Mouse (Mus musculus) hindbrain, embryonic 14.5 days (tissue): ENCODE data around the gene Tgfa. TPM values are rescaled to one million over a fixed set of nuclear protein-coding genes. Genes with fewer than 3 reads are reported as not detected.

Experiments used
- ATAC-seq: fragments of 200-750 bp; cut with Nextera tagmentation; 2 replicates; pipeline ENCODE4 v1.8.0; 2017; ENCODE audit warnings: moderate number of reproducible peaks, mild to moderate bottlenecking, moderate TSS enrichment, moderate library complexity; ENCODE audit not compliant: low FRiP score
- DNase-seq: peaks from one replicate; pipeline ENCODE4 v3.0.0-alpha.2; 2015; ENCODE audit warnings: low spot score
- H3K27ac ChIP-seq: fragments of 300-500 bp; sonication (generic); 2 replicates; pipeline ENCODE4 v1.5.1; 2014; ENCODE audit warnings: mild to moderate bottlenecking, moderate library complexity
- H3K27me3 ChIP-seq: fragments of 300-500 bp; sonication (generic); 2 replicates; pipeline ENCODE4 v1.6.1; 2014; ENCODE audit warnings: mild to moderate bottlenecking, low read length, mixed read lengths; ENCODE audit not compliant: control insufficient read depth, insufficient read depth
- H3K36me3 ChIP-seq: fragments of 300-500 bp; sonication (generic); replicated peaks from 2 replicates; pipeline ENCODE4 v1.6.1; 2014; ENCODE audit not compliant: control insufficient read depth, insufficient read depth
- H3K4me1 ChIP-seq: fragments of 300-500 bp; sonication (generic); replicated peaks from 2 replicates; pipeline ENCODE4 v1.6.1; 2014; ENCODE audit warnings: antibody characterized with exemption, low read length, mixed read lengths; ENCODE audit not compliant: control insufficient read depth, insufficient read depth
- H3K4me2 ChIP-seq: fragments of 300-500 bp; sonication (generic); replicated peaks from 2 replicates; pipeline ENCODE4 v1.6.1; 2014; ENCODE audit warnings: mild to moderate bottlenecking, moderate library complexity
- H3K4me3 ChIP-seq: fragments of 300-500 bp; sonication (generic); replicated peaks from 2 replicates; pipeline ENCODE4 v1.5.1; 2014; ENCODE audit warnings: mild to moderate bottlenecking, low read length
- H3K9ac ChIP-seq: fragments of 300-500 bp; sonication (generic); 2 replicates; pipeline ENCODE4 v1.6.1; 2014
- H3K9me3 ChIP-seq: fragments of 300-500 bp; sonication (generic); 2 replicates; pipeline ENCODE4 v1.6.1; 2016; ENCODE audit warnings: low read length; ENCODE audit not compliant: control insufficient read depth
- WGBS: fragments of 180-500 bp; shearing (Covaris S2); extraction: QIAGEN DNeasy Blood & Tissue Kit; methylation state at CpG from one replicate; pipeline ENCODE4 v1.1.7; 2014; 5-methylcytosine and 5-hydroxymethylcytosine counted together
- polyA plus RNA-seq: library from polyadenylated mRNA; unstranded; fragments of >200 nt; fragmentation: Nextera tagmentation; extraction: Ambion mirVana; gene quantifications from 2 replicates; pipeline ENCODE4 v1.2.1, GENCODE M21; 2014

Gene Tgfa
- polyA plus RNA-seq, 1 experiment from 2014 or later, result 23.1 TPM

DNA sequence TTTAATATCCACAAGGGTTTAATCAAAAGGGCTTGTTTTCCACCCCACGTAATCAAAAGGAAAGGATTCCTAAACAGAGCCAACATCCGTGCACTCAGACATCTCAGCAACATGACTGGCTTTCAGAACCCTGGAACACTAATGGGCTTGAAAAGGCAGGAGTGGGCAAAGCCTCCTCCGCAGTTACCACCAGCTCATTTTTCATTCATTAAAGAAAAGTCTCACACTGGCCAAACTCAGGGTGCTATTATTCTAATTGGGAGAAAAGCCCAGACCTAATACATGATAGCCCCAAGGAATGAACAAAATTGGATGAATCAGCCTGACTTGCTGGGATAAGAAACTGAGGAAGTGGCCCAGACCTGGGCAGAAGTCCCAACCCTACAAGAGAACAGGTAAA, 129.4 kb downstream of the Tgfa start:
- no peak overlapping the region for H3K9ac ChIP-seq
- DNase-seq (no peak), ATAC-seq (no peak)
- H3K4me2 ChIP-seq, result no peak overlapping the region
- H3K4me3 ChIP-seq, result no peak overlapping the region
- H3K27ac ChIP-seq, result no peak overlapping the region
- H3K9me3 ChIP-seq, result no peaks in the 10 kb centered on the region
- H3K27me3 ChIP-seq, result no peaks in the 10 kb centered on the region
- H3K36me3 ChIP-seq, result no peaks in the 10 kb centered on the region
- H3K4me1 ChIP-seq, result no peaks in the 10 kb centered on the region
- WGBS, result 83% methylated on average over 3 of the region's 3 CpGs

Other genes with a start within 250 kb of the Tgfa start
- 52.5 and 56.7 TPM in 2 replicates for gene Dusp11, start 233.6 kb upstream of the Tgfa start, polyA plus RNA-seq
- not detected in 2 replicates for gene Figla, start 179.1 kb upstream of the Tgfa start, polyA plus RNA-seq
- 102 and 111 TPM in 2 replicates for gene Add2, start 166.5 kb upstream of the Tgfa start, polyA plus RNA-seq
- 114 and 115 TPM in 2 replicates for gene Fam136a, start 170.4 kb downstream of the Tgfa start, polyA plus RNA-seq
- gene Snrpg, start 176.1 kb downstream of the Tgfa start, polyA plus RNA-seq, result 345 and 410 TPM in 2 replicates
- 94.9 and 99.9 TPM in 2 replicates for gene Pcyox1, start 201.9 kb downstream of the Tgfa start, polyA plus RNA-seq
- 267 and 306 TPM in 2 replicates for gene Tia1, start 209.0 kb downstream of the Tgfa start, polyA plus RNA-seq
- not detected in 2 replicates for gene Gm44790, start 231.4 kb downstream of the Tgfa start, polyA plus RNA-seq
- 19.2 and 21.6 TPM in 2 replicates for gene C87436, start 243.2 kb downstream of the Tgfa start, polyA plus RNA-seq